Comparison of ENCODE assay signal across 16 mouse cellular contexts in genomic region chr9:118365431-118365830, GRCm38 (mm10).
"Had no signal": no experiment of that assay in that cellular context is flagged by ENCODE, and none has a peak within 500 bp of the region (broad histone marks: within the 10 kb centered on the region; RNA-seq: fewer than 3 reads in every experiment).

No protein-coding gene starts in this region.

- DNase-seq: heart, postnatal 10 days; heart, postnatal 14 days; heart, postnatal 36 days; heart, postnatal 4 days; kidney, adult 11 months; kidney, adult 18-20 months; kidney, adult 2 months; kidney, adult 8-10 months; kidney, adult 9 months; kidney, postnatal 10 days; kidney, postnatal 14 days; kidney, postnatal 25 days; kidney, postnatal 36 days; kidney, postnatal 4 days; layer of hippocampus, adult 9-11 months; layer of hippocampus, postnatal 36 days had no signal
